Mouse (Mus musculus) intestine, embryonic 14.5 days (tissue): Measurements from ENCODE around the gene Lrmda. TPM values are rescaled to one million over a fixed set of nuclear protein-coding genes. Genes with fewer than 3 reads are reported as not detected.

Experiments used
- ATAC-seq: fragments of 200-750 bp; cut with Nextera tagmentation; replicated peaks from 2 replicates; pipeline ENCODE4 v1.8.0; 2017; ENCODE audit warnings: low read depth, moderate number of reproducible peaks, moderate TSS enrichment, moderate library complexity; ENCODE audit not compliant: low FRiP score, low TSS enrichment
- DNase-seq: peaks from one replicate; pipeline ENCODE4 v3.0.0-alpha.2; 2018; ENCODE audit warnings: low spot score
- H3K27ac ChIP-seq: fragments of 300-500 bp; sonication (generic); 2 replicates; pipeline ENCODE4 v1.5.1; 2014; ENCODE audit warnings: low read depth, mild to moderate bottlenecking, control low read depth
- H3K27me3 ChIP-seq: fragments of 300-500 bp; sonication (generic); replicated peaks from 2 replicates; pipeline ENCODE4 v1.6.1; 2014; ENCODE audit warnings: low read length, control low read depth; ENCODE audit not compliant: control insufficient read depth, insufficient read depth
- H3K36me3 ChIP-seq: fragments of 300-500 bp; sonication (generic); 2 replicates; pipeline ENCODE4 v1.6.1; 2014; ENCODE audit warnings: low read length, control low read depth; ENCODE audit not compliant: control insufficient read depth, insufficient read depth
- H3K4me1 ChIP-seq: fragments of 300-500 bp; sonication (generic); replicated peaks from 2 replicates; pipeline ENCODE4 v1.6.1; 2014; ENCODE audit warnings: low read length, control low read depth, mixed read lengths; ENCODE audit not compliant: control insufficient read depth, insufficient read depth
- H3K4me2 ChIP-seq: fragments of 300-500 bp; sonication (generic); 2 replicates; pipeline ENCODE4 v1.6.1; 2014; ENCODE audit warnings: low read length
- H3K4me3 ChIP-seq: fragments of 300-500 bp; sonication (generic); 2 replicates; pipeline ENCODE4 v1.5.1; 2014; ENCODE audit warnings: low read depth, low read length, control low read depth, mixed read lengths
- H3K9ac ChIP-seq: fragments of 300-500 bp; sonication (generic); 2 replicates; pipeline ENCODE4 v1.6.1; 2014; ENCODE audit warnings: mild to moderate bottlenecking, low read length
- H3K9me3 ChIP-seq: fragments of 300-500 bp; sonication (generic); 2 replicates; pipeline ENCODE4 v1.6.1; 2016; ENCODE audit warnings: low read length, control low read depth; ENCODE audit not compliant: control insufficient read depth
- WGBS: fragments of 180-500 bp; shearing (Covaris S2); extraction: QIAGEN DNeasy Blood & Tissue Kit; methylation state at CpG from one replicate; pipeline ENCODE4 v1.1.7; 2014; 5-methylcytosine and 5-hydroxymethylcytosine counted together
- polyA plus RNA-seq: library from polyadenylated mRNA; unstranded; fragments of >200 nt; fragmentation: Nextera tagmentation; extraction: Ambion mirVana; gene quantifications from 2 replicates; pipeline ENCODE4 v1.2.1, GENCODE M21; 2014

Gene Lrmda
- polyA plus RNA-seq, 1 experiment from 2014 or later = 0.70 TPM

DNA sequence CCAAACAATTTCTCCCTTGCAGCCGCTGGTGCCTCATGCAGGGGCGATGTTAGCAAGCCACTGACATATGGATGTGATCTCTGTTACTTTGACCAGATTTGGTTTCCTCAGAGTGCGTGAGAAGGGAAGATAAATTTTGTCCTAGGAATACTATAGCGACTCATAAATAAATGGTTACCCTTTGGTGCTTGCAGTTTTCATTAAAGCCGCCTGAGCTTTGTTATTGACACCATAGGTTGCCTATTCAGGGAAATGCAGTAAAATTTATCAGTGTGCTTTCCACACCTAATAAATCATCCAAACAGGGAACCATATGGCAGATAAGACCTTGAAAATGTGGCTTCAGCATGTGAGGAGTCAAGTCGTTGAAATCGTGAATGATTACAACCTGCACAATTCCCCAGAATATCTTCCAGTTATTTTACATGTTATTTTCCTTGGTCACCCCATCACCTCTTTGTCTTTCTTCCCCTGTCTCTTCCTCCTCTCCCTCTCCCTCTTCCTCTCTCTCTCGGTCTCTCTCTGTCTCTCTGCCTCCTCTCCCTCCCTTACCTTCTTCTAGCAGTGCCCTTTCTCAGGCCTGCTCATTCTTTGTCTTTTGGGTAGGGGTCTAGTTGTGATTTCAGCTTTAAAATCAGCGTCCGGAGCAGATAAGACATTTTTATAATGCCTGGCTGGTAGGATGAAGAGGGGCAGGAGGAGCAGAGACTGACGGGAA lies 148.7 kb downstream of the Lrmda start:
- Histone ChIP-seq H3K36me3 (no peaks in the 10 kb centered on the region), H3K4me1 (peaks cover 22% of the 10 kb centered on the region), H3K4me2 (peak overlapping the region; percentile 21), H3K9me3 (no peaks in the 10 kb centered on the region), H3K9ac (no peak overlapping the region), H3K4me3 (no peak overlapping the region), H3K27ac (no peak overlapping the region), H3K27me3 (no peaks in the 10 kb centered on the region)
- ATAC-seq (no peak), DNase-seq (peak; percentile 39)
- 23% methylated on average over 11 of the region's 11 CpGs for WGBS

DNA sequence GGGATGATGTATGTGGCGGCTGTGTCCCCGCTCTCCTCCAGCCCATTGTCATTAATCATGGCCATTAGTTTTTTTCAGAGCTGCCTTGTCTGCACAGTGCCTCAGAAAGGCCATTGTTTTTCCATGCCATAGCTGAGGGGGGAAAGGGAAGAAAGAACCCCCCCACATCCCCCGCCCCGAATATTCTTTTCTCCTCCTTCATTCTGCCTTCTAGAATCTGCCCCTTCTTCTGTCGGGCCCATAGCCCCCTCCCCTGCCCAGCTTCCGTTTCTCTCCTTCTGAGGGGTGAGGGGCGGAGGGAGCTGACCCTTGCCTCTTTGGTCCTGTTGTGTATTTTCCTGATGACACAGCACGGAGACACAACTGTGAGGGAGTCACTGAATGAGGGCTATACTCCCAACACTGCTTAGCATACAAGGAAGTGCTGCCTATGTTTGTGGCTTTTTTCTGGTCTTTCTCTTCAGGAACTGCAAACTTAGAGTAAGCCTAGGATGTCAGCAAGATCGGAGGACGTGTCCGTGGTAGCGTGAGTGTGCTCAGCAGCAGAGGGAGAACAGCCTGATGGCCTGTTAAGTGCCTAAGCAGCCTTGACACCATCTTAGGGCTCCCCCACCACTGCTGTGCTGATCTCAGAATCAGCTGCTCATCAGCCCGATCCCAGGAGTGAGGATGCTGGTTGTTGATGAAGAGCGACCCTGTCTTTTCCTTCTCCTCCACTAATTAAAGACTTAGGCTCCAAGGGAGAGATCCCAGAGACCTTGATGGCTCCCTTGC lies 149.5 kb downstream of the Lrmda start:
- H3K4me2 ChIP-seq = peak overlapping the region; percentile 21
- H3K36me3 ChIP-seq = no peaks in the 10 kb centered on the region
- no peak overlapping the region for H3K4me3 ChIP-seq
- no peak overlapping the region for H3K27ac ChIP-seq
- H3K9ac ChIP-seq = no peak overlapping the region
- ATAC-seq (no peak), DNase-seq (no peak)
- no peaks in the 10 kb centered on the region for H3K9me3 ChIP-seq
- H3K27me3 ChIP-seq = no peaks in the 10 kb centered on the region
- peaks cover 22% of the 10 kb centered on the region for H3K4me1 ChIP-seq
- WGBS = 34% methylated on average over 14 of the region's 14 CpGs

DNA sequence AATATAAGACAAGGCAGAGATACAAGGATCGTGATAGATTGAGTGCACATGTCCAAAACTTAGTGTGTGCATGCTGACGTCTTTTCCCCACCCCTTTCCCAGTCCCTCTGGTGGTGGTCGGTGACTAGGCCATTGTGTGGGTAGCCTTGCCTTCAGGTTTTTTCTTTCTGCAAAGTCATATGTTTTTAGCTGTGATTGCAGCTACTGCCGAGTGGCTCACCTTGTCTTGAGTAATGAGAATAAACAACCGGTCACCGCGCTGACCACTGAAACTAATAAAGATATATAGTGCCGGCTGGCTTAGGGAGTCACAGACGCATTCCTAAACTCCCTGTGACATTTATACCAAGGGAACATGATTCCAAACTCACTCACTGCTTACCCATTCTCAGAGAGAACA lies 155.2 kb downstream of the Lrmda start:
- WGBS = 42% methylated on average over 9 of the region's 9 CpGs

DNA sequence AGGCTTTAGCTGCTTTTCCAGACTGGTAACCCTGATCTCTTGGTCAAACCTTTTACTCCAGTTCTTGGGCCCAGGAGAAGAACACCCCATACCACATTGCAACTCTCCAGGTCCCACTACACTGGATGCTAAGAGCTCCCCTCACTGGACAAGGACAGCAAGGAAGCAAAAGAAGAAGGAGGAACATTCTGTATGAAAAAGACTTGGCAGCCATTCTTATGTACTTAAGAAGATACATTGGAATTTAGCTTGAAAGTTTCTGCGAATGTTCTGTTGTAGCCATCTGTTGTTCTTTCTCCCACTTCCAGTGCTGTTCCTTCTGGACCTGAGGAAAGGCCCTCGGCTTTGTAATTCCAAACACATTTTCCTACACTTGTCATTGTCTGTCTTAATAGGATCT lies 160.2 kb downstream of the Lrmda start:
- WGBS = 48% methylated on average over 2 of the region's 2 CpGs
- Histone ChIP-seq H3K4me3 (no peak overlapping the region), H3K9ac (no peak overlapping the region), H3K27me3 (no peaks in the 10 kb centered on the region), H3K36me3 (no peaks in the 10 kb centered on the region), H3K4me1 (0 out of 2 replicates have a peak, but pooled peaks cover 5% of the 10 kb centered on the region), H3K27ac (no peak overlapping the region), H3K9me3 (no peaks in the 10 kb centered on the region), H3K4me2 (no peak overlapping the region)
- ATAC-seq = no peak
- DNase-seq = no peak

More for the DNA sequence above, 155.2 kb downstream of the Lrmda start:
- no peak overlapping the region for H3K4me2 ChIP-seq
- DNase-seq = peak; percentile 48
- ATAC-seq = no peak
- H3K4me1 ChIP-seq = no peaks in the 10 kb centered on the region
- H3K27me3 ChIP-seq = no peaks in the 10 kb centered on the region
- H3K9ac ChIP-seq = no peak overlapping the region
- H3K36me3 ChIP-seq = no peaks in the 10 kb centered on the region
- no peaks in the 10 kb centered on the region for H3K9me3 ChIP-seq
- H3K27ac ChIP-seq = no peak overlapping the region
- no peak overlapping the region for H3K4me3 ChIP-seq

DNA sequence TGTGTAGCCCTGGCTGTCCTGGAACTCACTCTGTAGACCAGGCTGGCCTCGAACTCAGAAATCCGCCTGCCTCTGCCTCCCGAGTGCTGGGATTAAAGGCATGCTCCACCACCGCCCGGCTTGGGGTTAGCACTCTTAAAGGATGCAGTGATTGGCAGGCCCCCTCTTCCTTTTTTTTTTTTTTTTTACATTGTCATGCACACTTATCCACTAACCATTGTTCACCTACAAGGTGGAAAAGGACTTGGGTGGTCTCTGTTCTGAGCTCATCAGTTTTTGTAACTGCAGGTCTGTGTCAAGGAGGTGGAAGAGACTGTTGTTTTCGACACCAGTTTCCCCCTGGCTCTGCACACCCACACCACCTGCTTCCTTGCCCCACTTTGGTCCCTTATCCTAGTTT lies 162.0 kb downstream of the Lrmda start:
- Histone ChIP-seq H3K27me3 (no peaks in the 10 kb centered on the region), H3K9ac (no peak overlapping the region), H3K9me3 (no peaks in the 10 kb centered on the region), H3K27ac (no peak overlapping the region), H3K4me2 (no peak overlapping the region), H3K4me1 (0 out of 2 replicates have a peak, but pooled peaks cover 5% of the 10 kb centered on the region), H3K36me3 (no peaks in the 10 kb centered on the region), H3K4me3 (no peak overlapping the region)
- DNase-seq (no peak), ATAC-seq (no peak)
- WGBS = 89% methylated on average over 5 of the region's 6 CpGs

DNA sequence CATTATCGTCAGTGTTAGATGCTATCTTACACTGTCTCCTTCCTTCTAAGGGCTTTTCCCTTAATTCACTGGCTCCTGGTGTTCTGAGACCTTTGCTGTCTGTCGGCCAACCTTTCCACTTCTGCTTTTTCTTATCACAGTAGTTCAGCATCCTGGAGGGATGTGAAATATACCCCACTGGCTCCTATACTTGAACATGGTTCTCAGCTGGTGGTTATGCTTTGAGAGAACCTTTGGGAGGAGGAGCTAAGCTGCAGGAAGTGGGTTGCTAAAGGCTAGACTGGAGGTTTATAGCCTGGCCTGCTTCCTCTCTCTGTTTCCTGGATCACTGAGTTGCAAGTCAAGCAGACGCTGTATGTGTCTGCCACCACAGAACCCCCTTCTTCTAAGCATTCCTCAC lies 163.7 kb downstream of the Lrmda start:
- H3K4me1 ChIP-seq = 0 out of 2 replicates have a peak, but pooled peaks cover 5% of the 10 kb centered on the region
- H3K27me3 ChIP-seq = no peaks in the 10 kb centered on the region
- H3K4me3 ChIP-seq = no peak overlapping the region
- no peaks in the 10 kb centered on the region for H3K36me3 ChIP-seq
- no peak for ATAC-seq
- no peak overlapping the region for H3K9ac ChIP-seq
- H3K4me2 ChIP-seq = no peak overlapping the region
- H3K27ac ChIP-seq = no peak overlapping the region
- WGBS = 72% methylated on average over 3 of the region's 3 CpGs
- H3K9me3 ChIP-seq = no peaks in the 10 kb centered on the region
- DNase-seq = no peak

DNA sequence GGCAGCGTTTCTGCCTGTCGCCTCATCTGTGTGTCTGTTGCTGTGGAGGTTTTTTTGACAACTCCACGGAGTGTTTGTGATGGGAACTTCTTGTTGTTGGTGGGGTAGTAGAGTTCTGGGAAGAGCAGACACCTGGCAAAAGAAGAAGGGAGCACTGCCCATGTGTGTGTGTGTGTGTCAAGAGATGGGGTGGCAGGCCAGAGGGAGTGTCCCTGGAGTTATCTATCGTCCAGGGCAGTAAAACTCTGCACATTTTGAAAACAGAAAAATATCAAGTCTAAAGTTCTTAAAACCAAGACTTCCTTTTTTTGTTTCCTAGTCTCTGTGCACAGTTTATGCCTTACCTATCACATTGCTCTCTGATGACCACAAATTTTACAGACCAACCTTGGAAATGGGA lies 165.9 kb downstream of the Lrmda start:
- WGBS = 79% methylated on average over 4 of the region's 4 CpGs
- 0 out of 2 replicates have a peak, but pooled peaks cover 5% of the 10 kb centered on the region for H3K4me1 ChIP-seq
- no peak overlapping the region for H3K4me2 ChIP-seq
- H3K36me3 ChIP-seq = no peaks in the 10 kb centered on the region
- H3K4me3 ChIP-seq = no peak overlapping the region
- H3K27me3 ChIP-seq = no peaks in the 10 kb centered on the region
- DNase-seq (no peak), ATAC-seq (no peak)
- H3K27ac ChIP-seq = no peak overlapping the region
- H3K9ac ChIP-seq = no peak overlapping the region
- no peaks in the 10 kb centered on the region for H3K9me3 ChIP-seq

DNA sequence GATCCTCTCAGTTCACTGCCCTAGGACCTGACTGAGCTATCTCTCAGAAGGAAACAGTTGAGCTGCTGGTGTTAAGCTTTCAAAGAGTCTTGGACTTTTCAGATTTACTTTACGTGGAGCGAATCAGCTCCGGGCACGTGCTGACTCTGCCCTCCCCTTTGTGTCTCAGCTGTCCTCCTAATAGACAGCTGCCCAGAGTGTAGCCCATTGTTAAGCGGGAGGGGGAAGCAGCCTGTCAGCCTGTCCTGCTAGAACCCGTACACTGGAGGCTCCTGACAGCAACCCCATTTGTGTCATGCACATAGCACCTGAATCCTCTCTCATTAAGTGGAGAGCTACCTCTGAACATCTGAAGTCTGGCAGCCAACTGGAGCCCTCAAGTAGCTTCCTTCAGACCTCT lies 170.6 kb downstream of the Lrmda start:
- Histone ChIP-seq H3K27ac (no peak overlapping the region), H3K4me2 (no peak overlapping the region), H3K4me1 (peaks cover 4% of the 10 kb centered on the region; the same call in 1 of the 2 replicates), H3K9ac (no peak overlapping the region), H3K27me3 (no peaks in the 10 kb centered on the region), H3K9me3 (no peaks in the 10 kb centered on the region), H3K4me3 (no peak overlapping the region), H3K36me3 (no peaks in the 10 kb centered on the region)
- DNase-seq (no peak), ATAC-seq (no peak)
- WGBS = 61% methylated on average over 6 of the region's 6 CpGs
